Mouse (Mus musculus) kidney, postnatal 25 days (tissue): ENCODE measurements around the gene Kcnj8.

ENCODE experiments used
- DNase-seq, 2 experiments: peaks; one replicate each; pipeline ENCODE4 v3.0.0; 2021; ENCODE audit warnings: mixed read lengths in 2 of 2

Kcnj8 gene

GRCm38 (mm10) chr6:142571055-142571618 lies at the start of gene Kcnj8:
TSS of gene Kcnj8 (minus strand) at chr6:142571614.
- DNase-seq = peak; percentile 65 to 86

- DNase-seq = no peak
Measured at GRCm38 (mm10) chr6:142616659-142617058, 45.2 kb upstream of the Kcnj8 start.

GRCm38 (mm10) chr6:142614324-142614723 lies 42.9 kb upstream of the Kcnj8 start:
- DNase-seq = no peak

GRCm38 (mm10) chr6:142612366-142612765 lies 41.0 kb upstream of the Kcnj8 start:
- DNase-seq = no peak

GRCm38 (mm10) chr6:142609401-142610373 lies 38.3 kb upstream of the Kcnj8 start:
- peak in 1 of 2 experiments; percentile 36 for DNase-seq

GRCm38 (mm10) chr6:142607080-142607479 lies 35.7 kb upstream of the Kcnj8 start:
- DNase-seq = no peak

- DNase-seq = no peak
Measured at GRCm38 (mm10) chr6:142602772-142603171, 31.4 kb upstream of the Kcnj8 start.

GRCm38 (mm10) chr6:142578831-142579230 lies 7.4 kb upstream of the Kcnj8 start:
- no peak for DNase-seq

- DNase-seq = no peak
Measured at GRCm38 (mm10) chr6:142577801-142578200, 6.4 kb upstream of the Kcnj8 start.

GRCm38 (mm10) chr6:142572876-142573275 lies 1.5 kb upstream of the Kcnj8 start:
- no peak for DNase-seq

GRCm38 (mm10) chr6:142571629-142572360 lies 381 bp upstream of the Kcnj8 start:
- peak in 1 of 2 experiments; percentile 40 for DNase-seq

- DNase-seq = peak in 1 of 2 experiments; percentile 41
Measured at GRCm38 (mm10) chr6:142570046-142570770, 1.2 kb downstream of the Kcnj8 start.

- no peak for DNase-seq
Measured at GRCm38 (mm10) chr6:142568713-142569357, 2.6 kb downstream of the Kcnj8 start.

GRCm38 (mm10) chr6:142567452-142567851 lies 4.0 kb downstream of the Kcnj8 start:
- peak; percentile 75 to 78 for DNase-seq

- DNase-seq = no peak
Measured at GRCm38 (mm10) chr6:142564746-142565145, 6.7 kb downstream of the Kcnj8 start.

- DNase-seq = no peak
Measured at GRCm38 (mm10) chr6:142561151-142561550, 10.3 kb downstream of the Kcnj8 start.

GRCm38 (mm10) chr6:142558772-142559679 lies 12.4 kb downstream of the Kcnj8 start:
- DNase-seq = no peak

- DNase-seq = peak in 1 of 2 experiments; percentile 38
Measured at GRCm38 (mm10) chr6:142558076-142558475, 13.3 kb downstream of the Kcnj8 start.

GRCm38 (mm10) chr6:142555988-142556387 lies 15.4 kb downstream of the Kcnj8 start:
- DNase-seq = no peak

- DNase-seq = peak; percentile 67 to 70
Measured at GRCm38 (mm10) chr6:142551482-142551881, 19.9 kb downstream of the Kcnj8 start.

- no peak for DNase-seq
Measured at GRCm38 (mm10) chr6:142550871-142551270, 20.5 kb downstream of the Kcnj8 start.
